Comparison of ENCODE assay signal across 35 mouse cellular contexts in genomic region chr12:102935892-102936291, GRCm38 (mm10). TPM values are rescaled to one million over a fixed set of nuclear protein-coding genes. Genes with fewer than 3 reads are reported as not detected.
A peak's percentile ranks its signal among the peaks of the same experiment; 100 is the strongest.
DNase-seq lines count a peak whose midpoint lies in the region; ATAC-seq and TF ChIP-seq lines count a peak whose summit lies in the region.
"Had no signal": no experiment of that assay in that cellular context is flagged by ENCODE, and none has a peak within 500 bp of the region (broad histone marks: within the 10 kb centered on the region; RNA-seq: fewer than 3 reads in every experiment).

No protein-coding gene starts in this region.

- H3K36me3 ChIP-seq in liver, embryonic 16.5 days (ENCODE audit: control insufficient read depth, insufficient read depth): no peaks in the 10 kb centered on the region
- H3K36me3 ChIP-seq in liver, embryonic 12.5 days: no peaks in the 10 kb centered on the region
- H3K36me3 ChIP-seq: forebrain, embryonic 10.5 days; hindbrain, embryonic 12.5 days; hindbrain, embryonic 15.5 days had no signal

- H3K4me1 ChIP-seq in liver, embryonic 16.5 days (ENCODE audit: control insufficient read depth, low read depth, low read length): no peaks in the 10 kb centered on the region; the same call in 1 of the 2 replicates
- H3K4me1 ChIP-seq in liver, embryonic 12.5 days: no peaks in the 10 kb centered on the region
- H3K4me1 ChIP-seq: forebrain, embryonic 10.5 days; forebrain, embryonic 13.5 days; hindbrain, embryonic 15.5 days had no signal

- H3K4me2 ChIP-seq in liver, embryonic 16.5 days (ENCODE audit: low read depth, low read length): no peak overlapping the region
- no peak overlapping the region for H3K4me2 ChIP-seq in liver, embryonic 12.5 days
- H3K4me2 ChIP-seq: forebrain, embryonic 13.5 days; heart, embryonic 11.5 days; hindbrain, embryonic 12.5 days; hindbrain, embryonic 15.5 days had no signal

- ATAC-seq in liver, embryonic 16.5 days (ENCODE audit: low read depth): 0 out of 2 replicates have a peak, but pooled peaks have one; percentile 32
- ATAC-seq in liver, embryonic 12.5 days: no peak
- ATAC-seq: forebrain, embryonic 13.5 days; forebrain, embryonic 16.5 days had no signal

- DNase-seq in CD4-positive helper T cell, adult 2 months (ENCODE audit: low read depth, low spot score): peak; percentile 19
- peak; percentile 51 for DNase-seq in R1 (ENCODE audit: low read depth, low spot score)
- DNase-seq in yolk sac, embryonic 10.5 days (ENCODE audit: low spot score): peak; percentile 30
- DNase-seq in frontal cortex, postnatal 14 days (ENCODE audit: low spot score in 2 of 2): no peak
- no peak for DNase-seq in layer of hippocampus, adult 2 months (ENCODE audit: low spot score in 2 of 2)
- DNase-seq: adrenal gland, postnatal 10 days; adrenal gland, postnatal 36 days; cerebellum, adult 2 months; cerebellum, adult 9-11 months; cerebellum, postnatal 36 days; embryo, embryonic 11 days; gastrocnemius, adult 2 months; gastrocnemius, postnatal 14 days; heart, adult 11 months had no signal

- no peak overlapping the region for H3K27ac ChIP-seq in liver, embryonic 16.5 days (ENCODE audit: low read length)
- H3K27ac ChIP-seq in liver, embryonic 12.5 days: no peak overlapping the region
- H3K27ac ChIP-seq in layer of hippocampus, adult 2 months: no peak overlapping the region
- H3K27ac ChIP-seq: forebrain, embryonic 10.5 days; forebrain, embryonic 13.5 days; gastrocnemius, adult 2 months; hindbrain, embryonic 12.5 days; hindbrain, embryonic 15.5 days had no signal

- TF ChIP-seq CTCF in layer of hippocampus, adult 2 months (conservative IDR thresholded peaks at IDR 0.05): no peak

- no peak overlapping the region for H3K4me3 ChIP-seq in liver, embryonic 16.5 days (ENCODE audit: low read depth, low read length)
- H3K4me3 ChIP-seq in liver, embryonic 12.5 days: no peak overlapping the region
- no peak overlapping the region for H3K4me3 ChIP-seq in layer of hippocampus, adult 2 months
- H3K4me3 ChIP-seq: forebrain, embryonic 10.5 days; forebrain, embryonic 13.5 days; gastrocnemius, adult 2 months; hindbrain, embryonic 12.5 days; hindbrain, embryonic 15.5 days had no signal

- no peak overlapping the region for H3K9ac ChIP-seq in liver, embryonic 16.5 days (ENCODE audit: low read depth, low read length)
- no peak overlapping the region for H3K9ac ChIP-seq in liver, embryonic 12.5 days
- H3K9ac ChIP-seq: forebrain, embryonic 13.5 days; hindbrain, embryonic 12.5 days; hindbrain, embryonic 15.5 days had no signal

- H3K9me3 ChIP-seq in liver, embryonic 16.5 days (replicated peaks; ENCODE audit: control insufficient read depth, low read length): no peaks in the 10 kb centered on the region
- no peaks in the 10 kb centered on the region for H3K9me3 ChIP-seq in liver, embryonic 12.5 days (replicated peaks)
- H3K9me3 ChIP-seq: forebrain, embryonic 10.5 days; hindbrain, embryonic 15.5 days had no signal

- no peaks in the 10 kb centered on the region for H3K27me3 ChIP-seq in liver, embryonic 16.5 days (ENCODE audit: control insufficient read depth, insufficient read depth, low read depth, low read length)
- no peaks in the 10 kb centered on the region for H3K27me3 ChIP-seq in liver, embryonic 12.5 days (replicated peaks)
- H3K27me3 ChIP-seq: CH12.LX; forebrain, embryonic 13.5 days; hindbrain, embryonic 12.5 days; hindbrain, embryonic 15.5 days had no signal

- WGBS in liver, embryonic 16.5 days (ENCODE audit: insufficient replicate concordance): 31% methylated on average over 1 of the region's 1 CpGs
- 38% methylated on average over 1 of the region's 1 CpGs for WGBS in liver, embryonic 12.5 days (ENCODE audit: insufficient replicate concordance)

RNA-seq across cellular contexts. Expression of gene Unc79, which starts 12.8 kb away (rescaled TPM):
- 0.01 and 0.09 TPM in 2 replicates for polyA plus RNA-seq in liver, embryonic 16.5 days (2015; fragmentation: Nextera tagmentation; extraction: Ambion mirVana)
- 0.04 TPM in 1 of 2 replicates, not detected in the other for polyA plus RNA-seq in liver, embryonic 12.5 days (2016; fragmentation: Nextera tagmentation; extraction: Ambion mirVana)
- 10 to 100 TPM; 53.2 to 56.6 TPM for total RNA-seq in layer of hippocampus, adult 2 months (2021)
- total RNA-seq: gastrocnemius, adult 2 months; MEL had no signal

RNA-seq across cellular contexts. Expression of gene Cox8c, which starts 36.8 kb away (rescaled TPM):
- not detected in 2 replicates for polyA plus RNA-seq in liver, embryonic 16.5 days (2015; fragmentation: Nextera tagmentation; extraction: Ambion mirVana)
- polyA plus RNA-seq in liver, embryonic 12.5 days (2016; fragmentation: Nextera tagmentation; extraction: Ambion mirVana): not detected in 2 replicates
- not detected for total RNA-seq in layer of hippocampus, adult 2 months (2021)
- total RNA-seq: adrenal gland, adult 18-20 months; adrenal gland, postnatal 10 days; adrenal gland, postnatal 36 days; CH12.LX; gastrocnemius, adult 2 months; gastrocnemius, postnatal 14 days; gastrocnemius, postnatal 4 days; heart, adult 8-10 months; heart, postnatal 25 days; hematopoietic stem cell, adult 5-6 weeks; MEL had no signal
- polyA plus RNA-seq: cerebellum, adult 2 months; cortical plate, adult 2 months; embryonic facial prominence, embryonic 11.5 days; embryonic facial prominence, embryonic 14.5 days; forebrain, embryonic 10.5 days; forebrain, embryonic 13.5 days; forebrain, embryonic 16.5 days; heart, embryonic 11.5 days; heart, embryonic 14.5 days; heart, postnatal 0 days; hindbrain, embryonic 12.5 days; hindbrain, embryonic 15.5 days; intestine, embryonic 14.5 days had no signal

RNA-seq across cellular contexts. Expression of gene Btbd7, which starts 57.6 kb away (rescaled TPM):
- 4.7 TPM in 2 replicates for polyA plus RNA-seq in liver, embryonic 16.5 days (2015; fragmentation: Nextera tagmentation; extraction: Ambion mirVana)
- 7.3 and 7.5 TPM in 2 replicates for polyA plus RNA-seq in liver, embryonic 12.5 days (2016; fragmentation: Nextera tagmentation; extraction: Ambion mirVana)
- 10 to 100 TPM; 17.8 to 19.2 TPM for total RNA-seq in layer of hippocampus, adult 2 months (2021)

Comparison
In these comparisons a context has a peak if more than half of its experiments do, and no peak if none do; other contexts are left out.
1. DNase-seq: peak in CD4-positive helper T cell, adult 2 months (single experiment), R1 (single experiment) and yolk sac, embryonic 10.5 days (single experiment); none in frontal cortex, postnatal 14 days (0 of 2) and layer of hippocampus, adult 2 months (0 of 2).